Mouse (Mus musculus) forelimb bud, embryonic 11.5 days (tissue): ENCODE measurements around the gene Atp4b.

Source experiments
- DNase-seq: peaks from one replicate; pipeline ENCODE4 v3.0.0-alpha.2; 2012; ENCODE audit warnings: low read depth, low spot score

Atp4b gene

DNA sequence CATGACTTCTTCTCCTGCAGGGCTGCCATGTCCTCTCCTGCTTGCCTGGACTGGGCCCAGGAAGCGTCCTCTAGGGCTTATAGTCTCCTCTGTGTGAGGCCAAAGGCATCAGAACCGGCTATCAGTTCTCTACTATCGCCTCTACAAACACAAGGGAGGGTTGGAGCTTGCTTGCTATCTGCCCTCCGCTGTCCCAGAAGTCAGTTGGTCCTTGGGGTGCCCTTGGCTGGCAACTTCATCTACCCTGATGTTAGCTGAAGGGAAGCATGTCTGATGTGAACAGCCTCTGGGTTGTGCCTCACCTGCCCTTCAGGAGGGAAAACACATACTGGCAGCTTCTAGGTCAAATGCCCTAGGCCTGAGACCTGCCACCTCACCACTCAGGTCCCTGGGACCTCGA is at the start of gene Atp4b:
TSS of gene Atp4b (minus strand) at position 101 of the 400 bp plus-strand sequence.
- DNase-seq: no peak

DNA sequence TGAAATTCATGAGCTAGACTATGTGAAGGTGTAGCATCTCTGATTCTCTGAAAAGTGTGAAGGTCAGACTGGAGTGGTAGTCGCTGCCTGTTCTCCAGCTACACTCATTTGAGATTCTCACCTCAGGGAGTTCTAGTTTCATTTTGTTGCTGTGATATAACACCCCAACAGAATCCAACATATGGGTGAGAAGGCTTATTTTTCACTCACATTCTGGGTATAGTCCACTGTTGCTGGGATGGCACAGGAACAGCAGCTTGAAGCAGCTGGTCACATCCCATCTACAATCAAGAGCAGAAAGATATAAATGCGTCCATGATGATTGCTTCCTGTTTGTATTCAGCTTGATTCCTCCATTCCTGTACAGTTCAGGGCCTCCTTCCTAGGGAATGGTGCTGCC is 45.5 kb upstream of the Atp4b start:
- DNase-seq: no peak

DNA sequence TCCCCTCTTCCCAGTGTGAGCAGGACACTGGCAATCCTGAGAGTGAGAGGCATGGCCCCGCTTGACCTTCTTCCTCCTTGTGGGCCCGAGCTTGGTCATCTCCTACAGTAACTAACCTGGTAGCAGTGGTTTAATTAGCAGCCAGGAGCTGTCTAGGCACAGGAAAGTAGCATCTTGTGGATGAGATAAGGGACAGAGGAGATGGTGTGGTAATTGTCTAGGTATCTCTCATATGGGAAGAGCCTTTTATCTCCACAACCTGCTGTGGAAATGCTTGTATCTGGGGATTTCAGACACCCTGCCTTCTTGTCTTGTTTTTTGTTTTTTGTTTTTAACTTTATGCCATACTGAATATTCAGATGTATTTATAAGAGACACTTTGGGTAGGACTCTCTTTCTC is 40.9 kb upstream of the Atp4b start:
- no peak for DNase-seq

DNA sequence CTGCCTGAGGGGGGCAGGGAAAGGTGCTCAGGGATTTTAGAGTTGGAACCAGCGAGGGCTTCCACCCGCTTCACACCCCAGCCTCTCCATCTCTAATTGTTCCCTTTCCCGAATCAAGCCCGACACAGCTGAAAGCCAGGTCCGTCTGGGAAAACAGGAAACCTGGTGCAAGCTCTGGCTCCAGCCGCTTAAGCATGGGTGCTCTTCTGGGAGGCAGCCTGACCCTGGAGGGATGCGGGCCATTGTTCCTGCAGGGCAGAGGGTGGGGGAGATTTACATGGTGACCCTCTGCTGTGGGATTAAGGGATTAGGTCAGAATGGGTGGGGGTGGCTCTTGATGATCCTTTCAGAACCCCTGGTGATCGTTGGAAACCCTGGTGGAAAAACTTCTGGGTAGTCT is 39.4 kb upstream of the Atp4b start:
- DNase-seq: no peak

DNA sequence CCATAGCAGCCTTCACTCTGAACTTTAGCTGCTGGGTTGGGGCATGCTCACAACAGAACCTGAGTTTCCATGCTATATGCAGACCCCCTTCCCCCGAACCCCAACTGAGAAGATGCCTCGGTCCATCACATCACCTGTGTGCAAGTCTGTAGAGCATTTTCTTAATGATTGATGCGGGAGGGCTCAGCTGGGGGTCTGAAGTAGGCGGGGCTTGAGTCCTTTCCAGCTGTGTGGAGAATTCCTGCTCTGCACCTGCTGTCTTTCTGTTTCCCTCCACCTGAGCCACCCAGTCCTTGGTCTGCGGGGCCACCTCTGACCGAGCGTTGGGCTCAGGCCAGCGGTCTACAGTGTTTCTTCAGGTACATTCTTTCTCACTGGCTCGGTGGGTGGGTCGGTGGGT is 38.3 kb upstream of the Atp4b start, which contains the start of gene Tmem255b:
TSS of gene Tmem255b (plus strand) at position 301 of the 400 bp plus-strand sequence.
- DNase-seq: no peak

DNA sequence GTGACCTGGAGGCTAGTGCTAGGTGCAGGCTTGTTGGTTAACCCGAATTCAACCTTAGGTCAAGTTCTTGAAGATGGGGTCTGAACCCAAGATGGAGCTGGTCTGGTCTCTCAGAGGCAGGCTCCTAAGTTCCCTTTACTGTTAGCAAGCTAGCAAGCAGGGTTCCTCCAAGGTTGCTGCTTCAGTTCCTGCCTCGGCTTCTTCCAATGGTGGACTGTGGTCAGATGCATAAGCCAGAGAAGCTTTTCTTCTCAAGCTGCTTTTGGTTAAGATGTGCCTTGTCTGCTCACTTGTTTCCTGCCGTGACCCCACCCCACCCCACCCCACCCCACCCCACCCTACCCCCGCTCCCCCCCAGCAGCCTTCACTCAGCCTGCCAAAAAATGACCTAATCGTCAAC is 36.5 kb upstream of the Atp4b start:
- no peak for DNase-seq

DNA sequence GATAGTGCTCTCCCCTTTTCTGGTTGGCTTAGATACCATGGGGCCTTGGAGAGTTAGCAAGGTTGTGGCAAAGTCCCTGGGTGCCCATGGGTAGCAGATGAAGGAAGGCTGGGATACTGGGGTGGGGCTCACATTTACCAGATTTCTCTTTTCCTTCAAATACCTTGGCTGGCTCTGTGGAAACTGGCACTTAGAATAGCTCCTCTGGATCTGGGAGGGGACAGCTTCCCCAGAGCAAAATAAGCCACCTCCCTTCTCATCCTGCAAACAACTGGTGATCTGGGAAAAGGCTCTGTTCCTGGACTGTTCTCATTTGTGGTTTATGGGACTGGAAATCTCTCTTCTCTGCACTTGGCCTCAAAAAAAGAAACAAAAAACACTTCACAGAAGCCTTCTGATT is 34.2 kb upstream of the Atp4b start:
- no peak for DNase-seq

DNA sequence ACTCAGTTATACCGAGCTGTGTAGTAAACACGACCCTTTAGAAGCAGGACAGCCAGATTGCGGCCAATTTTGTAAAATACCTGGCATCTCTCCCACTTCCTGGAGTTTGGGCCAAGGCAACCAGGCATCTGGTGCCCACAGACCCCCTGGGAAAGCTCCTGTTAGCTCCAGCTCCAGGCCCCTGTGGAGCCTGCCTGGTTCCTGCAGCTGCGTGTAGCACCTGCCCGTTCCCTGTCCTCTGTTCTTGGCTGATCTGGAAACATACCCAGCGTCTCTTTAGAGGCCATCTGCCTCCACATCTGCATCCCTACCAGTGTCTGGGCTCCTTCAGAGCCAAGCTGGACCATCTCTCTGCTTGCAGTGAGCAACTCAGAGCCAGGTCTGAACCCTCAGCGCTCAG is 33.8 kb upstream of the Atp4b start:
- DNase-seq: no peak

DNA sequence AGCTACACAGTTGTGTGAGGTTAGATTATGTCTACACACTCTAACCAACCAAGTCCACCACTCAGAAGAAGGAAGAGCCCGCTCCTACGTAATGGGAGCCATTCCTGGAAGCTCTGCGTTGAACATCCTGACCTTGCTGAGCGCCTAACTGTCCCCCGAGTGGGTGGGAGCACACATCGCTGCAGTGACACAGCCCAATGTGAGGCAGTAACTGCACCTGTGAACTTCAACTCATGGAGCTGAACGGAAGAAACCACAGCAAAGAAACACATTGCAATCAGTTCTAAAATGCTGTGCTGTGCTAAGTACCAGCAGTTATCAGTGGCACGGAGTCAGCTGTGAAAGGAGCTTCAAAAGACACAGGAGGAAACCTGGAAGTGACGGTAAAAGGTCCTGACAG is 31.5 kb upstream of the Atp4b start:
- DNase-seq: no peak

DNA sequence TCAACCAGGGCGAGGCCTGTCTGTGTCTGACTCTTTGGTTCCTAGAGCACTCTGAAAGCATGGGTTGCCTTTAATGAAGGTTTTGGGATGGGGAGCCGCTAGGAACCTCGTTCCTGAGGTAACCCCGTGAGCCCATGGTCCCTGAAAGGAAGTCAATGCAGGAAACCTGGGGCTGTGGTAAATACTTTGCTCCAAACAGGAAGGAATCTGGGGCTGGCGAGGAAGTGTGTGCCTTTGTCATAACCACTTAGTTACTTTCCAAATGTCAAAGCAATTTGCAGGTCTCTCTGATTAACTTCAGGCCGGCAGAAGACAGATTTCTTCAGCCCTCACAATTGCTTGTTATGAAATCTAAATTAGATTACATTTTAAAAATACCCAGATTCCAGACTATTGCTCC is 30.7 kb upstream of the Atp4b start:
- DNase-seq: no peak

DNA sequence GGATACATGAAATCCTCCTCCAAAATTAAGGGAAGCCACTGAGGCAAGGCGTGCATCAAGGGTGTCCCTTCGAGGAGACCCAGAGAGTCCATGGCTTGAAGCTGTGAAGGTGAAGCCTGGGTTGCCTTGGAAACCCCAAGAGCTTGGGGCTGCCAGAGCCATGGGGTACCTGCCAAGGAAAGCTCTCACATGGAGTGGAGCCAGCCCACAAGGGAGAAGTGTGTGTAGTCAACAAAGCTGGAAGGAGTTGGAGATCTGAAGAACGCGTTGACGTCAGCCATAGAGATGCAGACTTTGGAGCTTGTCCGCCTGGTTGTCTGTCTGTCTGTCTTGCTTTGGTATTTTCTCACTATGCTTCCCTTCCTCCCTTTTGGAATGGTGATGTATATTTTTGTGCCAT is 24.3 kb upstream of the Atp4b start:
- DNase-seq: no peak

DNA sequence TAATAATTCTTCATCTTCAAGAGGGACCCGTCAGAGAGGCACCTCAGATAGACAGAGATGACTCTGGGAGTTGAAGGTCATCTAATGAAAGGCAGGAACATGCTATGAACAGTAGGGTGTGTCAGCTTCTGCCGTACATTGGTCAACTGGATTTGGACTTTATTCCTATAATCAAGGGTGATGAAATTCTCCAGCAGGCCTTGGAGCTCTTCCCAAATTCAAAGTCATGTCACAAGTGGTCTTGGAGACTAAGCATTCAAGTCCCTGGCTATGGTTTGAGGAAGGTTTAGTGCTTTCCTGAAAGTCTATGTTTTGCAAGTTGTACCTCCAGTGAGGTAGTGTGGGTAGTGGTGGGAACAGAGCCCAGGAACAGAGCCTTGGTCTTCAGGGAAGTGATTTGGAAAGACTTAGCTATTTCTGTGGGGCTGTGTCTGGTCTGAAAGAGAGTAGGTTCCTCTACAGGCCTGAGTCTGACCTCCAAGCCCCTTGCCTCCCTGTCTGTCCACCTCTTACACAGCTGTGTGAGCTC is 22.6 kb upstream of the Atp4b start:
- DNase-seq: no peak

DNA sequence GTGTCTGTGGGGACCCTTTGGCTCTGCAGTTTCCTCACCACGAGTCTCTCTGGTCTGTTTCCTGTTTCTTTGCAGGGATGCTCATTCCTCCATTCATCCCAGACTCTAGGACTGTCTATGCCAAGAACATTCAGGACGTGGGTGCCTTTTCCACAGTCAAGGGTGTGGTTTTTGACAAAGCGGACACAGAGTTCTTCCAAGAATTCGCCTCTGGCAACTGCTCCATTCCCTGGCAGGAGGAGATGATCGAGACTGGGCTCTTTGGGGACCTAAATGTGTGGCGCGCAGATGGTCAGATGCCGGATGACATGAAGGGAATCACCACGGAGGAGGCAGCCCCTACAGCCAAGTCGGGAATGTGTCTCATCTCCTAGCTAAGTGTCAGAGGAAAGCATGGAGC is 19.3 kb upstream of the Atp4b start:
- DNase-seq: no peak

DNA sequence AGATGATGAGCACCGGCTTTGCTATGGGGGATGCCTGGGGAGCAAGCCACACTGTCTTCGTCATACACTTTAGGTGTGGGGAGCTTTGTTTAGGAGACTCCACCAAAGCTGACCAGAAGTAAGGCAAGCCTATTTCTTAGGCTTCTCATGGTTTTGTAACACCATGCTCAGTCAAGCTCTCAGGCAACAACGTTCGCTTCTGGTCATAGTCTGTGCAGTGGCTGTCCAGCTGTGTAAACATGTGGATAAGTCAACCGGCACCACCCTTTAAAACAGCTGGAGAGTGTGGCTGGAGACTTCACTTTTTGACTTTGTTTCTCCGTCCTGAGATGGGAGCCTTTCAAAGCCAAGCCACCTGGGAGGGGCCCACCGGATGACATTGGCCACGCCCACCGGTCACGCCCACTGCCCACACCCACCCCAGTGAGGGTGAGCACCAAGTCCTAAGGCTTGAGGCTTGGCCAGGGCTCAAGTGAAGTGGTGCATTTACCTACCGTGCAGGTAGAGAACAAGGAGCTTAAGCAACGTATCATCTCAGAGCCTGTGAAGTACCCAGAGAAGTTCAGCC is 17.3 kb upstream of the Atp4b start:
- no peak for DNase-seq

DNA sequence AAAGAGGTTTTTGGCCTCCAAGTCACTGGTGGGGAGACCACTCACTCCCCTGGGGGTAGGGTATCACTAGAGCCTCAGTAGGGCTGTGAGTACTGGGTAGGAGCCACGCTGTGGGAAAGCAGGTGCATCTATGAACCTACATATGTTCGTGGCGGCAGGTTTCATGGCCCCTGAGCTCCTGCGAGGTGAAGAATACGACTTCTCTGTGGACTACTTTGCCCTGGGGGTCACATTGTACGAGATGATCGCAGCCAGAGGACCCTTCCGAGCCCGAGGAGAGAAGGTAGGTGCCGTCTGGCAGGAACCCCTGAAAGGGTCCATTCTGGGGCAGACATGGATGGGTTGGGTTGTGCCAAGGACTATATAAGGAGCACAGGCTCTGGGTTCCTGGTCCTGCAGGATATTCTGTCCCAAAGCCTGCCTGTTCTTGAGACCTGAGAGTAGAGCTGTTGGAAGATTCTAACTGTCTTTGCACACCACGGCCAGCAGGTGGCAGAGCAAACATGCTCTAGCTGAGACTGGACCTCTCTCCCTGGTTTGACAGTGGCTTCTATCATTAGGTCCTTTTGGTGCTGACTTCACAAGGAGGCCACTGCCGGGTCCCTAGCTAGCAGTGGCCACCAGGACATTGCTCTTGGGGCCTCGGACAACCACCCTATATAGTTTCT is 16.4 kb upstream of the Atp4b start:
- peak; percentile 52 for DNase-seq

DNA sequence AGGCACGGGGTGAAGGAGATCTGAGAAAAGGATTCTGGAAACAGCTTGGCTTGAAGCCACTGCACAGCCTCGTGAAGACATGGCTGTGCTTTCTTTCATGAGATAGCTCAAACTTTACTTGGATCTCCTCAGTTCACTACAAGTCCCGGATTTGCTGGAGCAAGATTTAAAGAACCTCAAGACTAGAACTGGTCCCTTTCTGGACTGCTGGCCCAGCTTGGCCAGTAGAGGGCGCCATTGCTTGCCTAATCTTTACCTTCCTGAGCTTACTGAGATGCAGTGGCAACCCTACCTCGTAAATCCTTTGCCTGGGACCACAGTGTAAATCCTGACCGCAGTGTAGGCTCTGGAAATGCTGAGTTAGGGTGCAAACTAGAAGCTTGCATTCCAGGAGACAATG is 15.0 kb upstream of the Atp4b start:
- DNase-seq: peak; percentile 68

DNA sequence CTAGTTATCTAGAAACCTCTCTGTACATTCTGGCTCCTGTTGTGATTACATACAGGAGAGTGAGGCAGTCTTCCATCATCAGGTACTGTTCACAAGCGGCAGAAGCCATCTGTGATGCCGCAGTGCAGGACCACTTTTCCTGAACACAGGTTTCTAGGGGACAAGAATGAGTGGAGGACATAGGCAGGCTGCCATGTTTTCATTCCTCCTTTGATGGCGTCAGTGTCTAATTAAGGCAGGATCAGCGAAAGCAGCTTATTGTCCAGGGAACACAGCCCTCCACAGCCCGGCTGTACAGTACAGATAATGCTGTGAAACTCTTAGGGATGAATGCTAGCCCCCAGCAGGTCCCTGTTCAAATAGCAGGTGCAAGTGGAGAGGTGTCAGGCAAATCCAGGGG is 9.4 kb upstream of the Atp4b start:
- DNase-seq: no peak

DNA sequence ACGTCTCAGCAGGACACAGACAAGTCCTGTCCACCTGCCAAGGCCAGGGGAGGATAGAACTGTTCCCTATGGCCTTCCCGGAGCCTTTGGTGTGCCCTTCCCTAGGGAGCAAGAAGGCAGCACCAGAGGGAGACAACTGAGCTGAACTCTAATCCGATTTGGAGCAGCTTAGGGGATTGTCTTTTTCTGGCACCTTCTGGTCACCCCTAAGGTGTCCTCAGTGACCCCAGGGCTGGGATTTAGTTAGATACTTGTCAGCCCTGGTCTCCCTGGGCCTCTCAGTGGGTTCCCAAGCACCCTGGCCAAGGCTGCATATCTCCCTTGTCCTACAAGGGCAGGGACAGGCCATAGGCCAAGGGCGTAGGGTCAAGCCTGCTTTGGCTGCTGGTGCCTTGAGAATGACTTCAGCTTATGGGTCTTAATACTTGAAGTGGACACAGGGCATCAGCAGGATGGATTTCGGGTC is 8.1 kb upstream of the Atp4b start, which contains the start of gene Grk1:
TSS of gene Grk1 (plus strand) at position 416 of the 466 bp plus-strand sequence.
- DNase-seq: no peak

DNA sequence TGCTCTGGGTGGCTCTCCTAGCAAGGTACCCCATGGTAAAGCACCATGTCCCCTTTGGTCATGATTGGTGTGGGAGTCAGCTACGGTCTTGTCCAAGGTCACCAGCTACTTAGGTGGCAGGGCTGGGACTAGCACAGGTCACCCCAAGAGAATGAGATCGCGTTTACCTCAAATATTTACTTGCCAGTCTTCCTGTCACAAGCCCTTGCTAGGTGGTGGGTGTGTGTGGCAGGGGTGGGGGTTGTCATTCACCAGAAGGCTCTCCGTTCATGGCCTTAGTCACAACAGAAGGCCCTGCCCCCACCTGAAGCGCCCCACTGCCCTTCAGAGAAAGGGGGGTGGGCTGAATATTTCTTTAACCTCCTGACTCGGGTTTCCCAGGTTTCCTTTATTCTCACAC is 6.9 kb upstream of the Atp4b start:
- DNase-seq: no peak

DNA sequence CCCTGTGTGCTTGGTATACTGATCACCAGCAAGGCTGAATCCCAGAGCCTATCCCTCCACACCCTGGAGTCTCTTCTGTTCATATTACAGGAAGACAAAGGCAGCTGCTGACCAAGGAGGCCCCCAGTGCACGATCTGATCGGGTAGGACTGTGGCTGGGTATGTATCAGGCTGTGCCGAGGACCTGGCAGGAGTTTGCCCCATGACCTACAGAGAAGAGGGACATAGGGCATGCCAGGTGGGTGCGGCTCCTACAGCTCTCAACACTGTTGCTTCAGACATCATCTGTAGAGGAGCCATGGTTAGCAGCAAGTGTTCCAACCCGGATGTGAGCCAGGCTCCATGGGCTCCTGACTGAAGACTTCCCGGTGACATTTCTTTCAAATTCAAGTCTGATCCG is 2.8 kb downstream of the Atp4b start:
- DNase-seq: no peak

DNA sequence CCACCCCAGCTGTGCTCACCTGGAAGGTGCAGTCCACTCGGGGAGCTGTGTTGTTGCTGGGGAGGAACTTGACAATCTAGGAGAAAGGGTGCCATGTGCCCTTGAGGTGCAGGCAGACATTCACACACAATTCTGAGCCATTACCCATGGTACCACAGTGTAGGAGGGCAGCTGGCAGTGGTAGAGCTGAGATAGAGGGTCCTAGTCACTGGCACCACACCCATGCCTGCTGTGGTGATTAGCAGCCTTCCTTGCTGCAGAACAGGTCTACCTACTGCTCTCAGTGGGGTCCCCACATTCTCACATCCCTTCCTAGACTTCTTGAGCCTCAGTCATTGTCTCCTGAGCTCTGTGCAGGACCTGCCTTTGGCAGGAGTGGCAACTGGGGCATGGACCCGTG is 7.9 kb downstream of the Atp4b start:
- no peak for DNase-seq

DNA sequence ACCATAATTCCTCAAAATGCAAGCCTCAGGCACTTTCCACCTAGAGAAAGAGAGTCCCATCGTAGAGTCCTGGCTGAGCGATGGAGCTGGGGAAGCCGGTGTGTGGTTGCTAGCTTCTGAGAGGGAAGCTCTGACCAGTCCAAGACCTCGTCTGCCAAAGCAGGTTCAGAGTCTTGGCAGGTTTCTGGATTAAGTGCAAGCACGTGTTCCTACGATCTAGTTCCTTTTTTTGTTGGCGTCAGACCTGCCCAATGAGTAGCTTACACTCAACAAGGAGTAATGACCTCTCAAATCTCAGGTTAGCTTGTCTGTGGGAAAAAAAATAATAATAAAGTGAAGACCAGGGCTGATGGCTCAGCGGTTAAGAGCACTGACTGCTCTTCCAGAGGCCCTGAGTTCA is 8.9 kb downstream of the Atp4b start:
- DNase-seq: no peak

DNA sequence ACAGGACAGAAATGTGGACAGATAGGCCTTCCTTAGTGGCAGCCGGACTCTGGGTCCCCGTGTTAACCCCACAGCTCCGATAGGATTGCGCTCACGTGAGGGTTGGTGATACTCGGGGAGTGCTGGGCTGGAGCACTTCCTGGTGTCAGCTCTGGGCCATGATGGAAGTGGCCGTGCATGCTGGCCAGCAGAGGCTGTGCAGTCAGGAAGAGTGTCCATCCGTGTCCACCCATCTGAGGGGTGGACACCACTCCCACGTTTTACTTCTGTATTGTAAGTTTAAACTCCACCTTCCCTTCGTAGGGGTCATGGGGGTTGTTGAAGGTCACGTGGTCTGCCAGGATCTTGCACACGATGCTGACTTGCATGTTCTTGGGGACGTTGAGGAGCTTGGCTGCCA is 10.3 kb downstream of the Atp4b start:
- DNase-seq: no peak
